In genomic region chr10:14034046-14034445, GRCm38 (mm10) we compare ENCODE assay signal across 21 mouse cellular contexts.
"Had no signal": no experiment of that assay in that cellular context is flagged by ENCODE, and none has a peak within 500 bp of the region (broad histone marks: within the 10 kb centered on the region; RNA-seq: fewer than 3 reads in every experiment).

No protein-coding gene starts in this region.

- H3K36me3 ChIP-seq: limb, embryonic 12.5 days; limb, embryonic 15.5 days; lung, embryonic 15.5 days; midbrain, embryonic 10.5 days; midbrain, embryonic 15.5 days; neural tube, embryonic 12.5 days; neural tube, embryonic 15.5 days had no signal

- H3K9ac ChIP-seq: limb, embryonic 12.5 days; limb, embryonic 15.5 days; liver, embryonic 14.5 days; lung, embryonic 15.5 days; midbrain, embryonic 15.5 days; neural tube, embryonic 12.5 days; neural tube, embryonic 15.5 days had no signal

- H3K27me3 ChIP-seq: limb, embryonic 15.5 days; lung, embryonic 15.5 days; megakaryocyte, embryonic 14.5 days; midbrain, embryonic 15.5 days; neural tube, embryonic 12.5 days; neural tube, embryonic 15.5 days had no signal

- H3K9me3 ChIP-seq: limb, embryonic 12.5 days; limb, embryonic 15.5 days; lung, embryonic 15.5 days; midbrain, embryonic 10.5 days; midbrain, embryonic 15.5 days; neural tube, embryonic 12.5 days; neural tube, embryonic 15.5 days had no signal

- DNase-seq: kidney, postnatal 14 days; kidney, postnatal 4 days; left cerebral cortex, postnatal 4 days; lung, adult 18-20 months; lung, postnatal 10 days; lung, postnatal 36 days; right cerebral cortex, adult 18-20 months; right cerebral cortex, postnatal 14 days; right cerebral cortex, postnatal 4 days; thymus, adult 2 months; thymus, postnatal 14 days had no signal

- H3K27ac ChIP-seq: limb, embryonic 12.5 days; limb, embryonic 15.5 days; liver, embryonic 14.5 days; lung, embryonic 15.5 days; midbrain, embryonic 10.5 days; midbrain, embryonic 15.5 days; neural tube, embryonic 12.5 days; neural tube, embryonic 15.5 days had no signal

- ATAC-seq: midbrain, embryonic 15.5 days had no signal

- H3K4me2 ChIP-seq: limb, embryonic 12.5 days; limb, embryonic 15.5 days; liver, embryonic 11.5 days; lung, embryonic 15.5 days; midbrain, embryonic 15.5 days; neural tube, embryonic 12.5 days; neural tube, embryonic 15.5 days had no signal

- H3K4me3 ChIP-seq: limb, embryonic 12.5 days; limb, embryonic 15.5 days; lung, embryonic 15.5 days; midbrain, embryonic 10.5 days; midbrain, embryonic 15.5 days; neural tube, embryonic 12.5 days; neural tube, embryonic 15.5 days had no signal

- H3K4me1 ChIP-seq: limb, embryonic 15.5 days; lung, embryonic 15.5 days; midbrain, embryonic 15.5 days; neural tube, embryonic 12.5 days had no signal
